Mouse (Mus musculus): ENCODE measurements around the gene Rabep2.

Gene Rabep2

GRCm38 (mm10) chr7:126430167-126430566 lies 1.6 kb downstream of the Rabep2 start:
- in situ Hi-C loops (cut with MboI, MseI), result no loop called here

GRCm38 (mm10) chr7:126434726-126435125 lies 6.2 kb downstream of the Rabep2 start:
- in situ Hi-C loops (cut with MboI, MseI), result loop anchor here (5.0 kb wide), 2 partner anchors 32 to 37 kb away; partner anchors contain the start of gene Nfatc2ip (in 1 of the 2)

GRCm38 (mm10) chr7:126435801-126436200 lies 7.2 kb downstream of the Rabep2 start:
- in situ Hi-C loops (cut with MboI, MseI), result loop anchor here (5.0 kb wide), 2 partner anchors 34 to 38 kb away; partner anchors contain the start of gene Nfatc2ip (in 1 of the 2)

- in situ Hi-C loops (cut with MboI, MseI), result loop anchor here (5.0 kb wide), 2 partner anchors 35 to 40 kb away; partner anchors contain the start of gene Nfatc2ip (in 1 of the 2)
Measured at GRCm38 (mm10) chr7:126436851-126437250, 8.3 kb downstream of the Rabep2 start.

GRCm38 (mm10) chr7:126440134-126440533 lies 11.6 kb downstream of the Rabep2 start:
- in situ Hi-C loops (cut with MboI, MseI), result no loop called here

GRCm38 (mm10) chr7:126443997-126444396 lies 15.4 kb downstream of the Rabep2 start:
- in situ Hi-C loops (cut with MboI, MseI), result no loop called here

GRCm38 (mm10) chr7:126444536-126444935 lies 16.0 kb downstream of the Rabep2 start:
- in situ Hi-C loops (cut with MboI, MseI), result no loop called here

GRCm38 (mm10) chr7:126445104-126445815 lies 16.7 kb downstream of the Rabep2 start:
- in situ Hi-C loops (cut with MboI, MseI), result no loop called here

GRCm38 (mm10) chr7:126446217-126446616 lies 17.7 kb downstream of the Rabep2 start:
- in situ Hi-C loops (cut with MboI, MseI), result no loop called here

GRCm38 (mm10) chr7:126448481-126448880 lies 19.9 kb downstream of the Rabep2 start:
- in situ Hi-C loops (cut with MboI, MseI), result no loop called here

- in situ Hi-C loops (cut with MboI, MseI), result no loop called here
Measured at GRCm38 (mm10) chr7:126449991-126450390, 21.4 kb downstream of the Rabep2 start.

GRCm38 (mm10) chr7:126450641-126451040 lies 22.1 kb downstream of the Rabep2 start:
- in situ Hi-C loops (cut with MboI, MseI), result no loop called here

GRCm38 (mm10) chr7:126452244-126452643 lies 23.7 kb downstream of the Rabep2 start:
- in situ Hi-C loops (cut with MboI, MseI), result no loop called here

- in situ Hi-C loops (cut with MboI, MseI), result no loop called here
Measured at GRCm38 (mm10) chr7:126453861-126454260, 25.3 kb downstream of the Rabep2 start.

GRCm38 (mm10) chr7:126455242-126455641 lies 26.7 kb downstream of the Rabep2 start:
- in situ Hi-C loops (cut with MboI, MseI), result no loop called here

GRCm38 (mm10) chr7:126456382-126457266 lies 28.1 kb downstream of the Rabep2 start:
- in situ Hi-C loops (cut with MboI, MseI), result no loop called here

GRCm38 (mm10) chr7:126458225-126458624 lies 29.7 kb downstream of the Rabep2 start:
- in situ Hi-C loops (cut with MboI, MseI), result no loop called here

GRCm38 (mm10) chr7:126458844-126459618 lies 30.5 kb downstream of the Rabep2 start:
- in situ Hi-C loops (cut with MboI, MseI), result no loop called here

- in situ Hi-C loops (cut with MboI, MseI), result no loop called here
Measured at GRCm38 (mm10) chr7:126460623-126461399, 32.3 kb downstream of the Rabep2 start.

GRCm38 (mm10) chr7:126461626-126462025 lies 33.1 kb downstream of the Rabep2 start:
- in situ Hi-C loops (cut with MboI, MseI), result no loop called here

- in situ Hi-C loops (cut with MboI, MseI), result no loop called here
Measured at GRCm38 (mm10) chr7:126463004-126463403, 34.4 kb downstream of the Rabep2 start, which contains the start of gene Atp2a1. TSS of gene Atp2a1 (minus strand) at chr7:126463108.
